Mouse (Mus musculus) midbrain, embryonic 12.5 days (tissue): ENCODE measurements at regions not wholly inside any gene's neighbourhood (a gene's known extent, or its start where the extent isn't known, plus 50 kb on each side); places are given as distances from the start of the nearest gene placed in this dataset.

Source experiments
- ATAC-seq: fragments of 200-750 bp; cut with Nextera tagmentation; 2 replicates; pipeline ENCODE4 v1.8.0; 2017; ENCODE audit warnings: low read depth, moderate TSS enrichment, moderate library complexity; ENCODE audit not compliant: low FRiP score
- H3K27ac ChIP-seq: fragments of 300-500 bp; sonication (generic); replicated peaks from 2 replicates; pipeline ENCODE4 v1.5.1; 2016; ENCODE audit warnings: mild to moderate bottlenecking
- H3K27me3 ChIP-seq: fragments of 300-500 bp; sonication (generic); 2 replicates; pipeline ENCODE4 v1.6.1; 2016; ENCODE audit warnings: mild to moderate bottlenecking
- H3K36me3 ChIP-seq: fragments of 300-500 bp; sonication (generic); 2 replicates; pipeline ENCODE4 v1.6.1; 2016
- H3K4me1 ChIP-seq: fragments of 300-500 bp; sonication (generic); 2 replicates; pipeline ENCODE4 v1.6.1; 2016
- H3K4me2 ChIP-seq: fragments of 300-500 bp; sonication (generic); replicated peaks from 2 replicates; pipeline ENCODE4 v1.6.1; 2016; ENCODE audit warnings: mild to moderate bottlenecking, moderate library complexity
- H3K4me3 ChIP-seq: fragments of 300-500 bp; sonication (generic); 2 replicates; pipeline ENCODE4 v1.5.1; 2016; ENCODE audit warnings: mild to moderate bottlenecking
- H3K9ac ChIP-seq: fragments of 300-500 bp; sonication (generic); replicated peaks from 2 replicates; pipeline ENCODE4 v1.6.1; 2016; ENCODE audit warnings: mild to moderate bottlenecking, moderate library complexity
- H3K9me3 ChIP-seq: fragments of 300-500 bp; sonication (generic); 2 replicates; pipeline ENCODE4 v1.6.1; 2016; ENCODE audit warnings: mild to moderate bottlenecking
- WGBS: fragments of 180-500 bp; shearing (Covaris S2); methylation state at CpG from one replicate; pipeline ENCODE4 v1.1.7; 2016; 5-methylcytosine and 5-hydroxymethylcytosine counted together

- no peak for ATAC-seq
- H3K27ac ChIP-seq = no peak overlapping the region
- no peaks in the 10 kb centered on the region for H3K36me3 ChIP-seq
- H3K9ac ChIP-seq = no peak overlapping the region
- no peaks in the 10 kb centered on the region for H3K27me3 ChIP-seq
- no peaks in the 10 kb centered on the region for H3K9me3 ChIP-seq
- no peak overlapping the region for H3K4me2 ChIP-seq
- 82% methylated on average over 2 of the region's 2 CpGs for WGBS
- H3K4me1 ChIP-seq = no peaks in the 10 kb centered on the region
- H3K4me3 ChIP-seq = no peak overlapping the region
Measured at GRCm38 (mm10) chr1:75869414-75869813, 323.3 kb downstream of the Slc4a3 start.

DNA sequence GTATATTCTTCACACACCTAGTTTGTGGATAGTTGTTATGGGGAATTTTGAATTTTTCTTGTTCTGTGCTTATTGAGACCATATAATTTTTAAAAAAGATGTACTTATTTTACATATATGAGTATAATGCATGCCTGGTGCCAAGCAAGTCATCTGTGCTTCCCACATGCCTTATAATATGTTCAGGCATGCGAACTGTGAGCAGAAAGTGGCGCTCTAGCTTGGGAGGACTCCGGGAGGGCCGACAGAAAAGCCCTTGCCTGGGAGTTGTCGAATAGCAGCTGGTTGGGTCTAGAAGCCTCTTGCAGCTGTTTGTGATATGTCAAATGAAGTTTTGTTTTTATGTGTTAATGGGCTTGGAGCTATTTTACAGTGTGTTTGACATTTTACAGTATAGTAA lies 323.8 kb downstream of the Slc4a3 start:
- WGBS = 83% methylated on average over 5 of the region's 5 CpGs
- no peak overlapping the region for H3K4me2 ChIP-seq
- H3K4me3 ChIP-seq = no peak overlapping the region
- no peak overlapping the region for H3K9ac ChIP-seq
- H3K36me3 ChIP-seq = no peaks in the 10 kb centered on the region
- no peak for ATAC-seq
- H3K27ac ChIP-seq = no peak overlapping the region
- no peaks in the 10 kb centered on the region for H3K27me3 ChIP-seq
- H3K4me1 ChIP-seq = no peaks in the 10 kb centered on the region
- H3K9me3 ChIP-seq = no peaks in the 10 kb centered on the region

DNA sequence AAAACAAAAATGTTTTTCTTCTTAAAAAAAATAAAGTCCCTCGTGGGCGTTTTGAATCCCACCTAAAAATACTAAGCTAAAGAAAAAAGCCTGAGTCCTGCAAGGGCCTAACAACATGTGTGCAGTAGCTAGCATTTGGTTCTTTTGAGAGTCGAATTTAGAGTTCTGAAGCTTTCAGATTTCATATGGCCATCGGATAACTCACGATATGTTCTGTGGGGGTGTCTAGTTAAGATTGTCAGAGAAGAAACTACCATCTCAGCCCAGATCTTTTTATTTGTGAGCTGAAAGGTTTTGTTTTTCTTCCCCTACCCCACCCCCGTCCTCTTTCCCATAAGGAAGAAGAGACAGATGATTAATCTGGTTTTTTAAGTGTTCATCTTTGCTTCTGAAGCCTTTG lies 327.8 kb downstream of the Slc4a3 start:
- Histone ChIP-seq H3K4me2 (no peak overlapping the region), H3K9me3 (no peaks in the 10 kb centered on the region), H3K9ac (no peak overlapping the region), H3K4me3 (no peak overlapping the region), H3K27me3 (no peaks in the 10 kb centered on the region), H3K27ac (no peak overlapping the region), H3K4me1 (no peaks in the 10 kb centered on the region), H3K36me3 (no peaks in the 10 kb centered on the region)
- ATAC-seq = no peak
- WGBS = 89% methylated on average over 6 of the region's 6 CpGs

DNA sequence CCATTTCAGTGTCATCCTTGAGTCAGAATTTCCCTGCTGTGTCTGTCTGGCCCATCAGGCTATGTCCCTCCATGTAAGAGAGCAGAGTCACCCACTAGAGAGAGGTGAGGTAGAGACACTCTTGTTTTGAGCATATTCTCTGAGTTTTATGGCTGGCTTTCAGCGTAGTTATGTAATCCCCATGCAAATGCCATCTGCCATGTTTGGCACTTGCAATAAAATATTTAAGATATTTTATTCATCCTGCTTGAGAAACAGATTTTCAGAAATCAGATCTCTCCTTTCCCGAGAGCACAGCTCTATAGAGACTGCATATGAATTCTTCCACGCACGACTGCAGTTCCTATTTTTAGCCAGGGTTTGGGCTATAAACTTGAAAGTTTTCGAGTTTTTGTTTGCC lies 331.1 kb downstream of the Slc4a3 start:
- H3K9me3 ChIP-seq = no peaks in the 10 kb centered on the region
- H3K27ac ChIP-seq = no peak overlapping the region
- ATAC-seq = no peak
- H3K4me3 ChIP-seq = no peak overlapping the region
- H3K36me3 ChIP-seq = no peaks in the 10 kb centered on the region
- H3K27me3 ChIP-seq = no peaks in the 10 kb centered on the region
- no peaks in the 10 kb centered on the region for H3K4me1 ChIP-seq
- 88% methylated on average over 5 of the region's 5 CpGs for WGBS
- no peak overlapping the region for H3K4me2 ChIP-seq
- H3K9ac ChIP-seq = no peak overlapping the region

DNA sequence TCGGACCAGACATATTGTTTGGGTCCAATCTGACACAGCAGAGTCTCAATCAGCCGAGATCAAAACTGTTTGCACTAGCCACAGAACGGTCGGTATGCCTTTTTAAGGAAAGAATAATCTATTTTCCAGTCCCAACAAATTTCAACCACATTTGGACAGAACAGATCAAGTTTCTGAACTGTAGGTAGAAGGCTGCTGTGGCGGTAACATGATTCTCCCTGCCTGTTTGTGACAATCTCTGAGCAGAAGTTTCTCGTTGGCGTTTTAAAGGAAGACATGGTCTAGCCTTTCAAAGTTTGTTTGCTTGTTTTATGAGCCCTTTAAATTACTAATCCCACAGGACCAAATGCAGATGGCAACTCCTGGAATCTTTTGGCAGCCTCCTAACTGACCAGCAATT lies 339.6 kb downstream of the Slc4a3 start:
- ATAC-seq = no peak
- H3K36me3 ChIP-seq = no peaks in the 10 kb centered on the region

DNA sequence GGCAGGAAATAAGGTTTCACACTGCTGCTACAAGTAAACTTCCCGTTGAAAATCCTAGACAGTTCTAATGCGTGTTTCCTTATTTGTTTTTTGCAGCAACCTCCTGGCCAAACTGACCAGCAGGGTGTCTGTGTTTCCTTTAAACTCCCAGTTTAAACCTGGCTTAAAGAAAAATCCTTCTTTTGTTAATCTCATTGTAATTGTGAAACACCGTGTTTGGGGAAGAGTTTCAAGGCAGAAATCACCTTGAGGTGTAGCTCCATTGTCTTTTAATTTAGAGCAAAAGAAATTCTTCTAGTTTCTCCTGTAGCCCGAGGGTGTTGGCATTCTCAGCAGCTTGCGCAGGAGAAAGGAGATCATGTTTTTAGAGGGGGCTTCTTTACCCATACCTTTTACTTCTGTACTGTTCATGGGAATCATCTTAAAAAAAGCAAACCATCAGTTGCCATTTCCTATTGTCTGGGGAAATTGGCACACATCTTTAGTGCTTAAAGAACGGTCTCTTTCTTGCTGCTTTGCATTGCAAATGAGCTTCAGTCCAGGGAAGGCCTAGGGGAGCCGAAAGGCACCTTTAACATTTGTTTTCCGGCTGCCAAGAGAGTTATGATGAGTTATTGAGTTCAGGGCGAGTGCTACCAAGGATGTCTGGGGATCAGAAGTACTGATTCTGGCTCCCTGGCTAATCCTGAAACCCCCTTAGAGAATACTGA lies 342.6 kb downstream of the Slc4a3 start:
- Histone ChIP-seq H3K27me3 (peaks cover 8% of the 10 kb centered on the region; the same call in 1 of the 2 replicates), H3K9ac (no peak overlapping the region), H3K27ac (no peak overlapping the region), H3K4me1 (peaks cover 17% of the 10 kb centered on the region), H3K9me3 (no peaks in the 10 kb centered on the region; the same call in 1 of the 2 replicates), H3K36me3 (no peaks in the 10 kb centered on the region), H3K4me2 (peak overlapping the region; percentile 27), H3K4me3 (no peak overlapping the region)
- 9% methylated on average over 9 of the region's 9 CpGs for WGBS
- no peak for ATAC-seq

More for the DNA sequence above, 339.6 kb downstream of the Slc4a3 start:
- 75% methylated on average over 7 of the region's 7 CpGs for WGBS
- Histone ChIP-seq H3K4me1 (peaks cover 17% of the 10 kb centered on the region), H3K9me3 (no peaks in the 10 kb centered on the region), H3K27me3 (peaks cover 8% of the 10 kb centered on the region; the same call in 1 of the 2 replicates), H3K9ac (no peak overlapping the region), H3K4me3 (no peak overlapping the region), H3K27ac (no peak overlapping the region), H3K4me2 (no peak overlapping the region)

DNA sequence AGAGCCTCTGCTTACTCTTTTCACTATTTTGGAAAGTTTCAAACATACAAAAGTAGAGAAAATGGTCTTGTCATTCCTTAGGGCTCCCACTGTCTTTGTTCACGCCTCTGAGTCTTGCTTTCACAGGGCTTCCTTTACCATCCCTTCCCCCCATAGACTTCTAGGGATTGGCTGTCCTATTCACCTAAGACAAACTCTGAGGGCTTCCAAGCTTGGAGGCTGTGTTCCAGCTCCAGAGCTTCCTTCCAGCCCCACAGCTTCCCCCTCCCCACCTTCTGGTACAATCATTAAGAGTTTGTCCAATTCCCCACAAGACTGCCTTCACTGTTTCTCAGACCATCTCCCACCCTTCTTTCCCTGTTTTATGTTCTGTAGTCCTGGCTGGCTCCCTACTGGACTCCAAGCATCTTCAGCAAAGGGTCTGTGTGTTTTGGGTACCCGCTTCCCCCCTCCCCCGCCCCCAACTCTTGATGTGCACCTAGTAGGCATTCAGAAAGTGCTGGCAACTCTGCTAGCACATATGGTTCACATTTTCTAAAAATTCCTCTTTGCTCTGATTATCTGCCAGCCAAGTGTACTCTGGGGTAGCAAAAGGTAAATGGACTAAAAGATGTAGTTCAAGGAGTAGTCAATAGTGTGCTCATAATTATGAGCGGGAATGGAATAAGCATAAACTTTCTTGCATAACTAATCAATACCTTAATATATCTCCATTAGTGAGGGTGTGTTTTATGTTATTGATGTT lies 344.0 kb downstream of the Slc4a3 start:
- Histone ChIP-seq H3K36me3 (no peaks in the 10 kb centered on the region), H3K4me3 (no peak overlapping the region), H3K4me2 (no peak overlapping the region), H3K4me1 (peaks cover 17% of the 10 kb centered on the region), H3K27ac (no peak overlapping the region), H3K27me3 (peaks cover 8% of the 10 kb centered on the region; the same call in 1 of the 2 replicates), H3K9ac (no peak overlapping the region), H3K9me3 (peaks cover 8% of the 10 kb centered on the region; the same call in 1 of the 2 replicates)
- 60% methylated on average over 4 of the region's 4 CpGs for WGBS
- no peak for ATAC-seq

DNA sequence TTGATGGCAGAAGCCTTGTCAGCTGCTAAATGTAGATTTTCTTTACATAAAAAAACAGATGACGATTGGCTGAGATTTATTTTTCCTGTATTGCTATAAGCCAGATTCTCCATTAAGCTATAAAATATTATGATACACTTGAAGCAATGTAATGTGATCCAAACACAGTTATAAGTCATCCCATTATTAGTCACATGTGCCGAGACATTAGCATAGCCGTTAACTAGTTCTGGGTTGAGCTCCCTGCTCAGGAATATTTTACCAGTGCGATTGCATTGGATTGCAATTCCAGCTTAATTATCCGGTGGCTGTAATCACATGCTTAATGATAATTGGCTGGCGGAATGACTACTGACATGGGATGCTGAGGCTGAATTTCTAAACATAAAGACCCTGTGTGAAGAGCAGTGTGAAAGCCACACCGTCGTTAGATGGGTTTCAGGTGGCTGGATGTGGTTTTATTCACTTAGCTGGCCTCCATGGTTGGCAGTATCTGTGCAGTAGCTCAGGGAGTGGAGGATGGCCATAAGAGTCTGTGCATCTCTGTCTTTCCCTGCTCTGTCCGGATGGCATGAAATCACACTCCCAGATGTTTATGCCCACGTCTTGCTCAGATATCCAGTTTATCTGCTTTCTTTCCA lies 344.7 kb downstream of the Slc4a3 start:
- WGBS = 83% methylated on average over 10 of the region's 10 CpGs
- peaks cover 17% of the 10 kb centered on the region for H3K4me1 ChIP-seq
- no peak overlapping the region for H3K9ac ChIP-seq
- H3K4me2 ChIP-seq = no peak overlapping the region
- peaks cover 8% of the 10 kb centered on the region; the same call in 1 of the 2 replicates for H3K9me3 ChIP-seq
- peaks cover 8% of the 10 kb centered on the region; the same call in 1 of the 2 replicates for H3K27me3 ChIP-seq
- ATAC-seq = no peak
- no peak overlapping the region for H3K27ac ChIP-seq
- H3K4me3 ChIP-seq = no peak overlapping the region
- H3K36me3 ChIP-seq = no peaks in the 10 kb centered on the region

DNA sequence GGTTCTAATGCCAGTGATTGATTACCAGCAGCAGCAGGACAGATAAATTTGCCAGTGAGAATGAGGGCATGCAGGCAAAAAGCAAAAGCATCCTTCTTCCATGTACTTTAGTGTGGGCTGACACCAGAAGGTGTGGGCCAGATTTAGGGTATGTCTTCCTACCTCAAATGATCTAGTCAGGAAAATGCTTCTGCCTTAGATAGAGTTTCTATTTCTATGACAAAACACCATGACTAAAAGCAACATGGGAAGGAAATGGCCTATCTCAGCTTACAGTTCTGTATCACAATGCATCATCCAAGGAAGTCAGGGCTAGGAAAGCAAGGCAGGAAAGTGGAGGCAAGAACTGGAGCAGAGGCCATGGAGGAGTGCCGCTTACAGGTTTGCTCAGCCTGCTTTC lies 349.5 kb downstream of the Slc4a3 start:
- H3K4me1 ChIP-seq = no peaks in the 10 kb centered on the region; the same call in 1 of the 2 replicates
- 95% methylated on average over 1 of the region's 1 CpGs for WGBS
- peaks cover 8% of the 10 kb centered on the region; the same call in 1 of the 2 replicates for H3K9me3 ChIP-seq
- H3K36me3 ChIP-seq = no peaks in the 10 kb centered on the region
- no peak overlapping the region for H3K4me3 ChIP-seq
- H3K27ac ChIP-seq = no peak overlapping the region
- no peak overlapping the region for H3K4me2 ChIP-seq
- H3K27me3 ChIP-seq = no peaks in the 10 kb centered on the region
- no peak for ATAC-seq
- H3K9ac ChIP-seq = no peak overlapping the region

GRCm38 (mm10) chr1:75901146-75901545 lies 355.1 kb downstream of the Slc4a3 start:
- H3K9me3 ChIP-seq = no peaks in the 10 kb centered on the region
- H3K27me3 ChIP-seq = peaks cover 18% of the 10 kb centered on the region; the same call in 1 of the 2 replicates
- H3K27ac ChIP-seq = no peak overlapping the region
- H3K4me1 ChIP-seq = peaks cover 21% of the 10 kb centered on the region
- 14% methylated on average over 1 of the region's 1 CpGs for WGBS
- H3K9ac ChIP-seq = no peak overlapping the region
- no peak overlapping the region for H3K4me3 ChIP-seq
- H3K4me2 ChIP-seq = no peak overlapping the region
- ATAC-seq = peak; percentile 68
- no peaks in the 10 kb centered on the region for H3K36me3 ChIP-seq

GRCm38 (mm10) chr1:75905699-75906470 lies 359.8 kb downstream of the Slc4a3 start:
- WGBS = 55% methylated on average over 9 of the region's 9 CpGs
- Histone ChIP-seq H3K36me3 (no peaks in the 10 kb centered on the region), H3K9ac (no peak overlapping the region), H3K9me3 (no peaks in the 10 kb centered on the region), H3K4me1 (peaks cover 23% of the 10 kb centered on the region), H3K27me3 (peaks cover 29% of the 10 kb centered on the region), H3K4me3 (no peak overlapping the region), H3K4me2 (no peak overlapping the region), H3K27ac (peak overlapping the region; percentile 35)
- peak; percentile 70 for ATAC-seq
